Mouse (Mus musculus) cortical plate, adult 2 months (tissue): ENCODE results near the gene Hao1.

Source experiments
- CTCF ChIP-seq: fragments of 200-500 bp; IDR thresholded peaks from 2 replicates; pipeline ENCODE4 v1.5.1; 2011; ENCODE audit warnings: mild to moderate bottlenecking, control low read depth, low read length; ENCODE audit not compliant: insufficient read depth; ENCODE audit errors: extremely low read depth
- POLR2A ChIP-seq: fragments of 200-500 bp; IDR thresholded peaks from 2 replicates; pipeline ENCODE4 v1.6.1; 2011; ENCODE audit warnings: mild to moderate bottlenecking, low read length, control low read depth; ENCODE audit not compliant: insufficient read depth; ENCODE audit errors: extremely low read depth

DNA sequence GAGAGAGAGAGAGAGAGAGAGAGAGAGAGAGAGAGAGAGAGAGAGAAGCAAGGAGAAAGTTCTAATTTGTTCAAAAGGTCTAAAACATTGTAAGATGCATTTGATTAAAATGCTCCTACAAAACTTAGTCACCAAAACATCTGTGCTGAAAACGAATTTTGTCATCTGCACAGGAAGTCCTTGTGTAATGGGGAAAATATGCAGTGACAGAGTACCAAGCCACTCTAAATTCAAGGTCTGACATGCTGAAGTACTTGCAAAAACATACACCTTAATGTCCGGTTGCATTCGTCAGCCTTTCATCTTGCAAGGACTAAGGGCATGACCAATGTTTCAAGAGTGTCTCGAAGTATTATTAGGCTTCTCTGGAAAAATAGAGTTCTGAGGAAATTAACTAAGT, 15.7 kb downstream of the Hao1 start:
- no peak for TF ChIP-seq CTCF
- TF ChIP-seq POLR2A, result no peak
